Mouse (Mus musculus): Measurements from ENCODE around the gene Gm49395. TPM values are rescaled to one million over a fixed set of nuclear protein-coding genes. Genes with fewer than 3 reads are reported as not detected.

Gene Gm49395
- total and polyA plus RNA-seq, 3 experiments: 1.2 TPM; not detected in 2

GRCm38 (mm10) chr13:115124521-115124920 is 22.8 kb upstream of the Gm49395 start:
- no peak for ATAC-seq (ENCODE audit: extremely low read depth, insufficient number of reproducible peaks, low FRiP score, poor library complexity, severe bottlenecking)
- no peaks in the 10 kb centered on the region for H3K4me1 ChIP-seq (ENCODE audit: insufficient read depth, low read depth, low read length)
- no peaks in the 10 kb centered on the region for H3K36me3 ChIP-seq (replicated peaks)
- DNase-seq (ENCODE audit: low spot score): no peak
- H3K9me3 ChIP-seq (replicated peaks): no peaks in the 10 kb centered on the region
- no peaks in the 10 kb centered on the region for H3K27me3 ChIP-seq (ENCODE audit: insufficient read depth, low read length)
- no peak for TF ChIP-seq GATA2 (IDR thresholded peaks at IDR 0.05; ENCODE audit: borderline replicate concordance, low read depth, low read length)
- TF ChIP-seq CTCF (IDR thresholded peaks at IDR 0.05; ENCODE audit: low read depth, low read length): no peak
- no peak for TF ChIP-seq GATA1 (IDR thresholded peaks at IDR 0.05; ENCODE audit: borderline replicate concordance, low read length)
- no peak for TF ChIP-seq TAL1 (conservative IDR thresholded peaks at IDR 0.05; ENCODE audit: low read depth, low read length)
- TF ChIP-seq POLR2AphosphoS5 (IDR thresholded peaks at IDR 0.05; ENCODE audit: insufficient replicate concordance, low read depth, low read length): no peak
- no peak overlapping the region for H3K4me3 ChIP-seq (ENCODE audit: low read depth, low read length)

DNA sequence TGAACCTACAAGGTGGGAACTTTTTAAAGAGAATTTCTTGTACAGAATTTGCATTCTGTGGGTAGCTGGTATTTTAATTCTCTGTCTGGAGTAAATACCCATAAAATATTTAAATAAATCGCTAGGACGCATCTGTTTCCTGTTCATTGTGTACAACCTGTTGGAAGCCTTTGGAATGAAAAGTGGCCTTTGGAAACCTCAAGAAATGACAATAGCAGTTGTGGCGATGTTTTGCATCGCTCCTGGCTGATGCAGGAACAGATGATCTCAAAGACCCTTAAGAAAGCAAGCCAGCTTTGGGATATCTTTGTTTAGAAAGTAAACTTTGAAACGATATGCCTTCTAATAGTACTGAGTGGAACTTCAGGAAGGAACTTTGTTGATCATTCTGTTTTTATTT is 17.0 kb upstream of the Gm49395 start:
- ATAC-seq (ENCODE audit: extremely low read depth, insufficient number of reproducible peaks, low FRiP score, poor library complexity, severe bottlenecking) (no peak), DNase-seq (ENCODE audit: low spot score) (no peak)
- no peak for TF ChIP-seq TAL1 (conservative IDR thresholded peaks at IDR 0.05; ENCODE audit: low read depth, low read length)
- no peak for TF ChIP-seq POLR2AphosphoS5 (IDR thresholded peaks at IDR 0.05; ENCODE audit: insufficient replicate concordance, low read depth, low read length)
- TF ChIP-seq GATA2 (IDR thresholded peaks at IDR 0.05; ENCODE audit: borderline replicate concordance, low read depth, low read length): no peak
- no peak for TF ChIP-seq CTCF (IDR thresholded peaks at IDR 0.05; ENCODE audit: low read depth, low read length)
- TF ChIP-seq GATA1 (IDR thresholded peaks at IDR 0.05; ENCODE audit: borderline replicate concordance, low read length): no peak
- H3K36me3 ChIP-seq (replicated peaks): no peaks in the 10 kb centered on the region
- H3K4me1 ChIP-seq (ENCODE audit: insufficient read depth, low read depth, low read length): no peaks in the 10 kb centered on the region
- H3K27me3 ChIP-seq (ENCODE audit: insufficient read depth, low read length): no peaks in the 10 kb centered on the region
- no peak overlapping the region for H3K4me3 ChIP-seq (ENCODE audit: low read depth, low read length)
- H3K9me3 ChIP-seq (replicated peaks): no peaks in the 10 kb centered on the region

DNA sequence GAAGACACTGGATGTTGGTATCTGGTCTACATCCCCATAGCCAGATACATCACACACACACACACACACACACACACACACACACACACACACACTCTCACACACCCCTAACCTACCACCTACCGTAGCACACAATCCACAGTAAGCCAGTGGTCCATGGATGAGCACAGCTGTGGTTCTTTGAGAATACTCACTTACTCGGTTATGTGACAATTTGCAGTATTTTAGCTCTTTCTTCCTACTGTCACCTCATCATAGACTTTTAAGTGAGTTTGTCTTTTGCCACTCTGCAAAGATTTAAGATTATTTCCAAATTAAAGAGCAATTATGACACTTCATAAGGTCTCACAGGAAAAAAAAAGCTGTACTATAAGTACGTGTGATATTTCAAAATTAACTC is 16.5 kb upstream of the Gm49395 start:
- ATAC-seq (ENCODE audit: extremely low read depth, insufficient number of reproducible peaks, low FRiP score, poor library complexity, severe bottlenecking): no peak

DNA sequence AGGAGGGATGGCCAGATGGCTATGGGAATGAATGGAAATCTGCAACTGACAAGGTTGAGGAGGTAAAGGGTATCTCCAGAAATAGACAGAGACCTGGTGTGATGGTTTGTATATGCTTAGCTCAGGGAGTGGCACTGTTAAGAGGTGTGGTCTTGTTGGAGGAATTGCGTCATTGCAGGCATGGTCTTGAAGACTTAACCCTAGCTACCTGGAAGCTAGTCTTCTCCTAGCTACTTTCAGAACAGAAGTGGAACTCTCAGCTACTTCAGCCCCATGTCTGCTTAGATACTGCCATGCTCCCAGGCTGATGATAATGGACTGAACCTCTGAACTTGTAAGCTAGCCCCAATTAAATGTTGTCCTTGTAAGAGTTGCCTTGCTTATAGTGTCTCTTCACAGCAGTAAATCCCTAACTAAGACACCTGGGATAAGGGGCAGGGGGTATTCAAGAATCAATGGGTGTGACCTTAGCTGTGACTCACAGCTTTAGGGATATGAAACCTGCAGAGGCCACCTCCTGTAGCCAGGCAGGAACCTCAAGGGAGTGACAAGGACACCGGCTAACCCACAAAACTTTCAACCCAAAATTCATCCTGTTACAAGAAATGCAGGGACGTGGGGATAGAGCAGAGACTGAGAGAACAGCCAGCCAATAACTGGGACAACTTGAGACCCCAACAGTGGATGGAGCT is 15.4 kb upstream of the Gm49395 start:
- TF ChIP-seq POLR2AphosphoS5 (IDR thresholded peaks at IDR 0.05; ENCODE audit: insufficient replicate concordance, low read depth, low read length): no peak
- H3K4me3 ChIP-seq (ENCODE audit: low read depth, low read length): no peak overlapping the region
- no peaks in the 10 kb centered on the region for H3K9me3 ChIP-seq (replicated peaks)
- no peaks in the 10 kb centered on the region for H3K36me3 ChIP-seq (replicated peaks)
- no peaks in the 10 kb centered on the region for H3K27me3 ChIP-seq (ENCODE audit: insufficient read depth, low read length)
- no peak for ATAC-seq (ENCODE audit: extremely low read depth, insufficient number of reproducible peaks, low FRiP score, poor library complexity, severe bottlenecking)
- DNase-seq (ENCODE audit: low spot score): no peak
- H3K4me1 ChIP-seq (ENCODE audit: insufficient read depth, low read depth, low read length): no peaks in the 10 kb centered on the region

More for the DNA sequence above, 16.5 kb upstream of the Gm49395 start:
- Histone ChIP-seq H3K27me3 (ENCODE audit: insufficient read depth, low read length) (no peaks in the 10 kb centered on the region), H3K9me3 (replicated peaks) (no peaks in the 10 kb centered on the region), H3K4me3 (ENCODE audit: low read depth, low read length) (no peak overlapping the region), H3K36me3 (replicated peaks) (no peaks in the 10 kb centered on the region), H3K4me1 (ENCODE audit: insufficient read depth, low read depth, low read length) (no peaks in the 10 kb centered on the region)
- DNase-seq (ENCODE audit: low spot score): no peak
- no peak for TF ChIP-seq GATA1 (IDR thresholded peaks at IDR 0.05; ENCODE audit: borderline replicate concordance, low read length)
- no peak for TF ChIP-seq CTCF (IDR thresholded peaks at IDR 0.05; ENCODE audit: low read depth, low read length)
- TF ChIP-seq POLR2AphosphoS5 (IDR thresholded peaks at IDR 0.05; ENCODE audit: insufficient replicate concordance, low read depth, low read length): no peak
- no peak for TF ChIP-seq GATA2 (IDR thresholded peaks at IDR 0.05; ENCODE audit: borderline replicate concordance, low read depth, low read length)
- TF ChIP-seq TAL1 (conservative IDR thresholded peaks at IDR 0.05; ENCODE audit: low read depth, low read length): no peak

DNA sequence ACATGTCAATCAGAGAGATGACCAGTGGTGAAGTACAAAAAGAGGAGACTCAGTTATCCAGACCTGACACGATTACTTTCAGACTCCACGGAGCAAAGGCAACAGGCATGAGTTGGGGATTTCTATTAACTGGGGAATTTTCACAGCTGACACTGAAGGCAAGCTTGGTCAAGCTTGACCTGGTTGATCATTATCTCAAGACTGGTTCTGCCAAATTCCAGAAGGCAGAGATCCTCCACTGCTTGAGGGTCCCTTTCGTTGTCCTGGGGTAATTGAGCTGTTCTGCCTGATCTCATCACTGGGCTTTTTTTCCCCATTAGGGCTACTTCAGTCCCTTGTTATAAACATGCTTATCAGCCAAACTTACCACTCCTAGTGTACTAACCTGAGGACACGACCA is 7.9 kb upstream of the Gm49395 start:
- no peaks in the 10 kb centered on the region for H3K4me1 ChIP-seq (ENCODE audit: insufficient read depth, low read depth, low read length)
- no peaks in the 10 kb centered on the region for H3K9me3 ChIP-seq (replicated peaks)
- DNase-seq (ENCODE audit: low spot score) (no peak), ATAC-seq (ENCODE audit: extremely low read depth, insufficient number of reproducible peaks, low FRiP score, poor library complexity, severe bottlenecking) (no peak)
- peaks cover 11% of the 10 kb centered on the region; the same call in 1 of the 2 replicates for H3K27me3 ChIP-seq (ENCODE audit: insufficient read depth, low read length)
- H3K4me3 ChIP-seq (ENCODE audit: low read depth, low read length): no peak overlapping the region
- no peaks in the 10 kb centered on the region for H3K36me3 ChIP-seq (replicated peaks)
- TF ChIP-seq GATA1 (IDR thresholded peaks at IDR 0.05; ENCODE audit: borderline replicate concordance, low read length): no peak
- no peak for TF ChIP-seq POLR2AphosphoS5 (IDR thresholded peaks at IDR 0.05; ENCODE audit: insufficient replicate concordance, low read depth, low read length)
- no peak for TF ChIP-seq TAL1 (conservative IDR thresholded peaks at IDR 0.05; ENCODE audit: low read depth, low read length)
- TF ChIP-seq GATA2 (IDR thresholded peaks at IDR 0.05; ENCODE audit: borderline replicate concordance, low read depth, low read length): no peak
- TF ChIP-seq CTCF (IDR thresholded peaks at IDR 0.05; ENCODE audit: low read depth, low read length): no peak

GRCm38 (mm10) chr13:115107436-115107835 is 5.7 kb upstream of the Gm49395 start:
- H3K4me3 ChIP-seq (ENCODE audit: low read depth, low read length): no peak overlapping the region
- H3K36me3 ChIP-seq (replicated peaks): no peaks in the 10 kb centered on the region
- TF ChIP-seq GATA2 (IDR thresholded peaks at IDR 0.05; ENCODE audit: borderline replicate concordance, low read depth, low read length) (no peak), TAL1 (conservative IDR thresholded peaks at IDR 0.05; ENCODE audit: low read depth, low read length) (no peak), CTCF (IDR thresholded peaks at IDR 0.05; ENCODE audit: low read depth, low read length) (no peak)
- ATAC-seq (ENCODE audit: extremely low read depth, insufficient number of reproducible peaks, low FRiP score, poor library complexity, severe bottlenecking) (no peak), DNase-seq (ENCODE audit: low spot score) (no peak)
- no peaks in the 10 kb centered on the region for H3K9me3 ChIP-seq (replicated peaks)
- H3K27me3 ChIP-seq (ENCODE audit: insufficient read depth, low read length): peaks cover 17% of the 10 kb centered on the region
- H3K4me1 ChIP-seq (ENCODE audit: insufficient read depth, low read depth, low read length): no peaks in the 10 kb centered on the region
